Mouse (Mus musculus) kidney, postnatal 4 days (tissue): ENCODE data around the gene Nr1i3.

Source experiments
- DNase-seq, 2 experiments: peaks; one replicate each; pipeline ENCODE4 v3.0.0; 2021; ENCODE audit warnings: mixed read lengths in 2 of 2

Gene Nr1i3

GRCm38 (mm10) chr1:171195046-171195822 lies 18.5 kb upstream of the Nr1i3 start:
- DNase-seq = no peak

GRCm38 (mm10) chr1:171195887-171196397 lies 17.8 kb upstream of the Nr1i3 start, which contains the start of gene Pcp4l1:
Gene Pcp4l1, minus strand, starts transcription at chr1:171196268.
- DNase-seq = peak; percentile 61 to 75

- no peak for DNase-seq
Observed at GRCm38 (mm10) chr1:171199532-171199931, 14.2 kb upstream of the Nr1i3 start.

- DNase-seq = no peak
Observed at GRCm38 (mm10) chr1:171200769-171201168, 13.0 kb upstream of the Nr1i3 start.

GRCm38 (mm10) chr1:171203471-171204248 lies 10.1 kb upstream of the Nr1i3 start:
- DNase-seq = no peak

DNA sequence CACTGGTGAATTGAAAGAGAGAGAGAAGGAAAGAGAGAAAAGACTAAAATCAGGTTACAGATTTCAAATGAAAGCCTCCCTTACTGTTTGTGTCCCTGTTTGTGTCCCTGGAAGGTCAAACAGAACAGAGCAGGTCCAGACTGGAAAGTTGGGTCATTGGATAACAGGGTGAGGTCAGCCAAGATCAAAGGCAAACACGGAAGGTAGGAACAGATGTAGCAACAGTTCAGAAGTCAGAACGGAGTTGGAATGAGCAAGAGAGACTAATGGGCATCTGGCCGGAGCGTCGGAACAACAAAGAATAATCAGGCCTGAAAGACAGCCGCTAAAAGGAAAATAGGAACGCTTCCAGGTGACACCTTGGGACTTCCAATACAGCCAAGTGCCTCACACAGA lies 9.5 kb upstream of the Nr1i3 start:
- DNase-seq = no peak

GRCm38 (mm10) chr1:171205704-171206493 lies 7.9 kb upstream of the Nr1i3 start:
- no peak for DNase-seq

DNA sequence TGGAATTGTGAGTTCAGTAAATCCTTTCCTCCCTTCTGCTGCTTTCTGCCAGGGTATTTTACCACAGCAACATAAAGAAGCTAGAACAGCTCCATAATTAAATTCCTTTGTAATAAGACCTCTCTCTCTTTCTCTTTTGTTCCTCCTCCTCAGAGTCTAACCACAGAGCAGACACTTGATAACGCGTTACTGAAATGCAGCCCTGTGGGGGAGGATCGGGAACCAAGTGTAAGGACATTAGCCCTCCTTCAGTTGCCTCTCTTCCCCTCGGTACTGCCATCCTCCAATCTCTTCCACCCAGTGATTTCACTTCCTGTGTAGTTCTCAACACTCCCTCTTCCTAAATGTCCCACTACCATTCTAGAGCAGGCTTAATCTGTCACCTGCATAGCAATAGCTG lies 4.4 kb upstream of the Nr1i3 start:
- DNase-seq = no peak

GRCm38 (mm10) chr1:171212854-171213253 lies 916 bp upstream of the Nr1i3 start:
- no peak for DNase-seq

DNA sequence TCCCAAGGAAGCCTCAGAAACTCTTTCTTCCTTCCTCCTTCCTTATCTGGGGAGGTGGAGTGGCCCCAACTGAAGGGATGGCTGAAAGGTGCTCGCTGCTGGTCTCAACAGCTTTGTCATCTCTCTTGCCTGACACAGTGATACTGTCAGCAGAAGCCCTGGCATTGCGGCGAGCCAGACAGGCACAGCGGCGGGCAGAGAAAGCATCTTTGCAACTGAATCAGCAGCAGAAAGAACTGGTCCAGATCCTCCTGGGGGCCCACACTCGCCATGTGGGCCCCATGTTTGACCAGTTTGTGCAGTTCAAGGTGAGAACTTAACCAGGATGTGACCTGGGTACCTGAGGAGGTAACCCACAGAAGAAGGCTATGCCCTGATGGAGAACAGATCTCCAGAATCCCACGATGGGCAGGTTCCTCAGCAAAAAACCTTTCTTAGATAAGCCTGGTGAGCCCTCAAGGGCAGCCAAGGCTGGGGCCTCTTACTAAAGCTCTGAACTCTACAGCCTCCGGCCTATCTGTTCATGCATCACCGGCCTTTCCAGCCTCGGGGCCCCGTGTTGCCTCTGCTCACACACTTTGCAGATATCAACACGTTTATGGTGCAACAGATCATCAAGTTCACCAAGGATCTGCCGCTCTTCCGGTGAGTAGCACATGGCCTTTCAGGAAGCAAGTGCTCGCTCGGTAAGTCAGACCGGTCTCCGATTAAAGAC lies 2.6 kb downstream of the Nr1i3 start:
- DNase-seq = no peak

DNA sequence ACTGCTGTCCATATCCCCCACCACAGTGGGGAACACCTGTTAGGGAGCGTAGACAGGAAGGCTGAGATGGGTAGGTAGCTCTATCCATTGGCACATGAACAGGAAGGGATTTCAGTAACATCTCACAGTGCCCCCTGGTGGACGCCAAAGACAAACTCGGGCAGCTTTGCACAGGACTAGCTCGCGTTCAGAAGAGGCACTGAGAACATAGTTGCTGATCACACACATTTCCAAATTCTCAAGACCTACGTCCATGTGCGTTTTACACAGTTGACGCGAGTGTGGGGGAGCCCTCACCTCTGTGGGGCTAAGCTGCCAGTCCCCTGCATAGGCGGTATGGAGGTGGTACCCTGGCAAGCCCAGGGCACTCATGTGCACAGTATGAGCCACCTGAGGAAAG lies 7.1 kb downstream of the Nr1i3 start:
- DNase-seq = peak; percentile 91 to 93

- peak in 1 of 2 experiments; percentile 44 for DNase-seq
Observed at GRCm38 (mm10) chr1:171221281-171222193, 7.8 kb downstream of the Nr1i3 start.

GRCm38 (mm10) chr1:171222238-171223155 lies 8.7 kb downstream of the Nr1i3 start, which contains the start of gene Tomm40l:
Gene Tomm40l, minus strand, starts transcription at chr1:171222514.
- peak; percentile 86 to 94 for DNase-seq

DNA sequence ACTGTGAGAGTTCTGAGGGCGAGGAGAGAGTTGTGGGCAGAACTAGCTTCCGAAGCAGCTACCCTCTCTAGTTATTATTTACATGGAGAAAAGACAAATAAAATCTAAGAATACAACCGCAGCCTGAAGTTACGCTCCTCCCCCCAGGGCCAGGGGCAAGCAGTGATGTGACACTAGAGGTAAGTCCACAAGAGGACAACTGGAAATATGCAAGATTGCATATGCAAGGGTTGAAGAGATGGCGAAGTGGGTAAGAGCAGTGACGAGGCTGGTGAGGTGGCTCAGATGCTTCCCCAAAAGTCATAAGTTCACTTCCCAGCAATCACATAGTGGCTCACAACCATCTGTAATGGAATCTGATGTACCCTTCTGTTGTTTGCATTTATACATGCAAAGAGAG lies 9.4 kb downstream of the Nr1i3 start:
- DNase-seq = no peak

GRCm38 (mm10) chr1:171223796-171224195 lies 10.0 kb downstream of the Nr1i3 start:
- DNase-seq = no peak

- no peak for DNase-seq
Observed at GRCm38 (mm10) chr1:171224857-171225256, 11.1 kb downstream of the Nr1i3 start, which contains the start of gene Apoa2. Gene Apoa2, plus strand, starts transcription at chr1:171225054.

DNA sequence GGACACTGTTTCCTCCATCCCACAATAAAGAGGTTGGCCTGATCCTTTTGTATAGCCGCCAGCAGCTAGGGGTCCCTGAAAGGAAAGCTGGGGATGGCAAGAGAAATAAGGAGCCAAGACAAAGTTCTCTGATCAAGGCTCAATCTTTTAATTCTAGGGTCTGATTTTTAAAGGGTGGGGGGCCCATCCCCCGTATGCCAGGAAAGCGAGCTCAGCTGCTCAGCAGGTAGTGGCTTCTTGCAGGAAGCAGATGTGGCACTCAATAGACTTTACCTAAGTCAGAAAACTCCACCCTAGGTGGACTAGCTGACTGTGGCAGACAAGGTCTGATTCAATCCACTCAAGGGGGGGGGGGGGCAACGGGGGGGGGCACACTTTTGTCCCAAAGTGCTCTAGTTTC lies 13.0 kb downstream of the Nr1i3 start:
- DNase-seq = no peak

GRCm38 (mm10) chr1:171227879-171228278 lies 14.1 kb downstream of the Nr1i3 start:
- DNase-seq = no peak

DNA sequence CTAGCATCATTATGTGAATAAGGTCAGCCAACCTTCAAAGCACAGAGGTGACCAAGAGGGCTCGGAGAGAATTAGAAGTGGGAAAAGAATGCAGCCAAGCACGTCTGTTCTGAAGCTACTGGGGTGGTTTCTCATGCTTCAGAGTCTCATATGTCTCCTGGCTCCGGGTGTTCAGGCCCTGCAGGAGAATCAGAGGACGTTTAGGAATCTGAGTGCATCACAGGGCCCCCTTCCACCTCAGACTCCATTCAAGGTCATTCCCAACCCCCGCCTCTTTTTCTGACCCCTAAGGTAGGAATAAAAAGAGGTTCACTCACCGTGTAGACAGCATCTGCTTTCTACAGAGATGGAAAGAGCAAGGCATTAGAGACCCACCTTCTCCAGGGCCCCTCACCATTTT lies 16.0 kb downstream of the Nr1i3 start:
- DNase-seq = no peak

GRCm38 (mm10) chr1:171230215-171230614 lies 16.4 kb downstream of the Nr1i3 start:
- DNase-seq = no peak
